Mouse (Mus musculus): ENCODE results near the gene Tsku. TPM values are rescaled to one million over a fixed set of nuclear protein-coding genes. Genes with fewer than 3 reads are reported as not detected.

Tsku gene
- polyA plus RNA-seq, 1 experiment from 2014 or later = 6.5 TPM

GRCm38 (mm10) chr7:98348043-98348442 lies 13.1 kb downstream of the Tsku start:
- WGBS = 43% methylated on average over 7 of the region's 7 CpGs
- ATAC-seq (ENCODE audit: insufficient number of reproducible peaks, insufficient read depth, low FRiP score, low read depth) = no peak
- no peaks in the 10 kb centered on the region for H3K9me3 ChIP-seq (ENCODE audit: control insufficient read depth, low read length)
- no peak overlapping the region for H3K4me2 ChIP-seq (ENCODE audit: low read length)
- H3K4me3 ChIP-seq (ENCODE audit: control insufficient read depth in 1 of 2, insufficient read depth in 1 of 2, low read depth in 1 of 2, low read length in 2 of 2) = no peak overlapping the region
- no peak overlapping the region for H3K27ac ChIP-seq (replicated peaks in 1 of 2; ENCODE audit: control insufficient read depth in 1 of 2, insufficient read depth in 1 of 2, low read depth in 2 of 2, low read length in 2 of 2)
- H3K4me1 ChIP-seq (ENCODE audit: control insufficient read depth in 2 of 2, insufficient read depth in 2 of 2, low read length in 2 of 2) = peaks cover 2 to 9% of the 10 kb centered on the region in 2 experiments; a peak in 3 of 4 replicates
- H3K9ac ChIP-seq (ENCODE audit: low read length) = no peak overlapping the region
- H3K36me3 ChIP-seq (ENCODE audit: control insufficient read depth, insufficient read depth, low read length) = peaks cover 26% of the 10 kb centered on the region
- no peaks in the 10 kb centered on the region for H3K27me3 ChIP-seq (ENCODE audit: control insufficient read depth, insufficient read depth, low read length)

DNA sequence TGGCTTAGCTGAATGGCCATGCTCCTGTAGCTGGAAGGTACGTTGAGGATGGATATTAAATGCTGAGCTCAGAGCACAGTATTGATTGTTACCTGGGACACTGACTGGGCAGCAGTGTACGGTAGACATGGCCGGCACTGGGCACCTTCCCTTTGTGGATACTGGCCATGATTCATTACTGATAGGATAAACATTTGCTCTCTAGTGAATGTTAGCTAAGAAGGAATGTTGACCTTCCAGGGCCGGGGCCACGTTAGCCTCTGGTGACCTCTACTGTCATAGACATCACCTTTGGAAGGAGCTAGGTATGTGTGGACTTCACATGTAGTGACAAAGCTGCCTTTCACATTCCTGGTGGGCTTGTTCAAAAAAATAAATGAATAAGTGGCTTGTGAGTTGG lies 13.7 kb downstream of the Tsku start:
- Histone ChIP-seq H3K27ac (replicated peaks in 1 of 2; ENCODE audit: control insufficient read depth in 1 of 2, insufficient read depth in 1 of 2, low read depth in 2 of 2, low read length in 2 of 2) (no peak overlapping the region), H3K4me2 (ENCODE audit: low read length) (no peak overlapping the region), H3K36me3 (ENCODE audit: control insufficient read depth, insufficient read depth, low read length) (peaks cover 21% of the 10 kb centered on the region), H3K9ac (ENCODE audit: low read length) (no peak overlapping the region), H3K4me3 (ENCODE audit: control insufficient read depth in 1 of 2, insufficient read depth in 1 of 2, low read depth in 1 of 2, low read length in 2 of 2) (no peak overlapping the region), H3K27me3 (ENCODE audit: control insufficient read depth, insufficient read depth, low read length) (no peaks in the 10 kb centered on the region), H3K4me1 (ENCODE audit: control insufficient read depth in 2 of 2, insufficient read depth in 2 of 2, low read length in 2 of 2) (peaks cover 2 to 9% of the 10 kb centered on the region in 2 experiments; a peak in 3 of 4 replicates), H3K9me3 (ENCODE audit: control insufficient read depth, low read length) (no peaks in the 10 kb centered on the region)
- ATAC-seq (ENCODE audit: insufficient number of reproducible peaks, insufficient read depth, low FRiP score, low read depth) = no peak
- 38% methylated on average over 5 of the region's 5 CpGs for WGBS

GRCm38 (mm10) chr7:98345036-98345435 lies 16.1 kb downstream of the Tsku start:
- Histone ChIP-seq H3K27ac (replicated peaks in 1 of 2; ENCODE audit: control insufficient read depth in 1 of 2, insufficient read depth in 1 of 2, low read depth in 2 of 2, low read length in 2 of 2) (no peak overlapping the region), H3K27me3 (ENCODE audit: control insufficient read depth, insufficient read depth, low read length) (no peaks in the 10 kb centered on the region), H3K4me3 (ENCODE audit: control insufficient read depth in 1 of 2, insufficient read depth in 1 of 2, low read depth in 1 of 2, low read length in 2 of 2) (no peak overlapping the region), H3K36me3 (ENCODE audit: control insufficient read depth, insufficient read depth, low read length) (no peaks in the 10 kb centered on the region), H3K9ac (ENCODE audit: low read length) (no peak overlapping the region), H3K4me2 (ENCODE audit: low read length) (no peak overlapping the region), H3K9me3 (ENCODE audit: control insufficient read depth, low read length) (no peaks in the 10 kb centered on the region), H3K4me1 (ENCODE audit: control insufficient read depth in 2 of 2, insufficient read depth in 2 of 2, low read length in 2 of 2) (peaks cover 5 to 9% of the 10 kb centered on the region in 2 experiments)
- ATAC-seq (ENCODE audit: insufficient number of reproducible peaks, insufficient read depth, low FRiP score, low read depth) = no peak
- 33% methylated on average over 6 of the region's 6 CpGs for WGBS

DNA sequence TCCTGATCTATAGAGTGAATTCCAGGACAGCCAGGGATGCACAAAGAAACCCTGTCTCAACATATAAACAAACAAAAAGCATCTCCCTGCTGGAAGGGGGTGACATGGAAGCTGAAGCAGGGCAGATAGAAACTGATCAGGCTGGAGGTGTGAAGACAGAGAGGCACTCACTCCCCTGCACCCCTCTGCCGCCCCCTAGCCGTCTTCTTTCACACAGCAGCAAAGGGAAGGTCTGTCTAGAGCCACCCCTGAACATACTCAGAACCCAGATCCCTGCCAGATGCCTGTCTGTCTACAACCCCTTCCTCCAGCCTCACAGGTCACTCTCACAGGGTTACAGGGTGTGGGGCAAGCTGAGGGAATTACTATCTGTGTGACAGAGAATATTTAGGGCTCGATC lies 16.8 kb downstream of the Tsku start:
- no peaks in the 10 kb centered on the region for H3K9me3 ChIP-seq (ENCODE audit: control insufficient read depth, low read length)
- no peaks in the 10 kb centered on the region for H3K27me3 ChIP-seq (ENCODE audit: control insufficient read depth, insufficient read depth, low read length)
- H3K36me3 ChIP-seq (ENCODE audit: control insufficient read depth, insufficient read depth, low read length) = no peaks in the 10 kb centered on the region
- peaks cover 5 to 9% of the 10 kb centered on the region in 2 experiments for H3K4me1 ChIP-seq (ENCODE audit: control insufficient read depth in 2 of 2, insufficient read depth in 2 of 2, low read length in 2 of 2)
- no peak overlapping the region for H3K9ac ChIP-seq (ENCODE audit: low read length)
- ATAC-seq (ENCODE audit: insufficient number of reproducible peaks, insufficient read depth, low FRiP score, low read depth) = no peak
- no peak overlapping the region for H3K27ac ChIP-seq (replicated peaks in 1 of 2; ENCODE audit: control insufficient read depth in 1 of 2, insufficient read depth in 1 of 2, low read depth in 2 of 2, low read length in 2 of 2)
- WGBS = 19% methylated on average over 3 of the region's 3 CpGs
- no peak overlapping the region for H3K4me3 ChIP-seq (ENCODE audit: control insufficient read depth in 1 of 2, insufficient read depth in 1 of 2, low read depth in 1 of 2, low read length in 2 of 2)
- H3K4me2 ChIP-seq (ENCODE audit: low read length) = no peak overlapping the region

DNA sequence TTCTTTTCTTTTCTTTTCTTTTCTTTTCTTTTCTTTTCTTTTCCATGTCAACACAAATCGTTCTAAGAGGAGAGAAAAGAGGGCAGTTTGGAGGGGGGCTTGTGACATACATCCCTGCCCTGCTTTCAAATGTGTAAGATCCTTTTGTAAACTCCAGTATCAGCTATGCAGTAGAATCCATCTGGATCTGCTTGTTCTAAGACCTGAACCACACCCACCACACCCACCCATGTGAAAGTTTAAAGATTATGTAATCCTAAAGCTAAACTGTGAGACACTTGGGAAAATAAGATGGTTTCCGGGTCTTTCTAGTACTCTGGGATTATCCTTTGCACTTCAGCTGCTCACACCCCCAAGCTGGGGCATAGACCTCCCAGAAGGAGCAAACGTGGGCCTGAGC lies 18.9 kb downstream of the Tsku start:
- H3K4me3 ChIP-seq (ENCODE audit: control insufficient read depth in 1 of 2, insufficient read depth in 1 of 2, low read depth in 1 of 2, low read length in 2 of 2) = no peak overlapping the region
- H3K36me3 ChIP-seq (ENCODE audit: control insufficient read depth, insufficient read depth, low read length) = no peaks in the 10 kb centered on the region
- H3K9me3 ChIP-seq (ENCODE audit: control insufficient read depth, low read length) = no peaks in the 10 kb centered on the region
- no peaks in the 10 kb centered on the region for H3K27me3 ChIP-seq (ENCODE audit: control insufficient read depth, insufficient read depth, low read length)
- no peak for ATAC-seq (ENCODE audit: insufficient number of reproducible peaks, insufficient read depth, low FRiP score, low read depth)
- no peak overlapping the region for H3K4me2 ChIP-seq (ENCODE audit: low read length)
- peaks cover 3 to 4% of the 10 kb centered on the region in 2 experiments; a peak in 2 of 4 replicates for H3K4me1 ChIP-seq (ENCODE audit: control insufficient read depth in 2 of 2, insufficient read depth in 2 of 2, low read length in 2 of 2)
- H3K27ac ChIP-seq (replicated peaks in 1 of 2; ENCODE audit: control insufficient read depth in 1 of 2, insufficient read depth in 1 of 2, low read depth in 2 of 2, low read length in 2 of 2) = no peak overlapping the region
- WGBS = 45% methylated on average over 2 of the region's 3 CpGs
- no peak overlapping the region for H3K9ac ChIP-seq (ENCODE audit: low read length)

DNA sequence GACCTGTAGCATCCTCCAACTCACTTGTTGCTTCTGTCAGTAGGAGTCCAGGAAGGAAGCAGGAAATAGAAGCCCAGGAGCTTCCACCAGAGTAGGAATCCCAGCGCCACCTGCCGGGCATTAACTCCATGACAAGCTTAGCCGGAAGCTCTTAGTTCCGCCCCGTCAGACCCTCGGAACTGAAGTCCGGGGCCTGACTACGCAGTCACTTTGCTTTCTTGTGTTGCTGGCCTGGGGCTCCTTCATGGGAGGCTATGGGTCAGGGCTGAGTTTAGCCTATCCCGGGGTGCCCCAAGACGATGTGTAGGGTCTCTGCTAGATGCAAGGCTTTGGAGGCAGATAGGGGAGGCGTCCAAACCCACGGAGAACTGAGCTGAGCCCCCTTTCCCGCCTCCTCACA lies 19.7 kb downstream of the Tsku start:
- Histone ChIP-seq H3K27ac (replicated peaks in 1 of 2; ENCODE audit: control insufficient read depth in 1 of 2, insufficient read depth in 1 of 2, low read depth in 2 of 2, low read length in 2 of 2) (no peak overlapping the region), H3K4me3 (ENCODE audit: control insufficient read depth in 1 of 2, insufficient read depth in 1 of 2, low read depth in 1 of 2, low read length in 2 of 2) (peak overlapping the region; percentile 37 to 48), H3K4me2 (ENCODE audit: low read length) (peak overlapping the region; percentile 75), H3K9me3 (ENCODE audit: control insufficient read depth, low read length) (no peaks in the 10 kb centered on the region), H3K4me1 (ENCODE audit: control insufficient read depth in 2 of 2, insufficient read depth in 2 of 2, low read length in 2 of 2) (peaks cover 3 to 4% of the 10 kb centered on the region in 2 experiments; a peak in 2 of 4 replicates), H3K27me3 (ENCODE audit: control insufficient read depth, insufficient read depth, low read length) (no peaks in the 10 kb centered on the region), H3K9ac (ENCODE audit: low read length) (peak overlapping the region; percentile 68), H3K36me3 (ENCODE audit: control insufficient read depth, insufficient read depth, low read length) (no peaks in the 10 kb centered on the region)
- 5% methylated on average over 13 of the region's 13 CpGs for WGBS
- peak; percentile 35; the same call in 1 of the 2 replicates for ATAC-seq (ENCODE audit: insufficient number of reproducible peaks, insufficient read depth, low FRiP score, low read depth)

- 39% methylated on average over 5 of the region's 5 CpGs for WGBS
- Histone ChIP-seq H3K27ac (replicated peaks in 1 of 2; ENCODE audit: control insufficient read depth in 1 of 2, insufficient read depth in 1 of 2, low read depth in 2 of 2, low read length in 2 of 2) (no peak overlapping the region), H3K27me3 (ENCODE audit: control insufficient read depth, insufficient read depth, low read length) (no peaks in the 10 kb centered on the region), H3K4me3 (ENCODE audit: control insufficient read depth in 1 of 2, insufficient read depth in 1 of 2, low read depth in 1 of 2, low read length in 2 of 2) (no peak overlapping the region), H3K4me1 (ENCODE audit: control insufficient read depth in 2 of 2, insufficient read depth in 2 of 2, low read length in 2 of 2) (peaks cover 3 to 4% of the 10 kb centered on the region in 2 experiments; a peak in 2 of 4 replicates), H3K36me3 (ENCODE audit: control insufficient read depth, insufficient read depth, low read length) (no peaks in the 10 kb centered on the region), H3K4me2 (ENCODE audit: low read length) (no peak overlapping the region), H3K9ac (ENCODE audit: low read length) (no peak overlapping the region), H3K9me3 (ENCODE audit: control insufficient read depth, low read length) (no peaks in the 10 kb centered on the region)
- ATAC-seq (ENCODE audit: insufficient number of reproducible peaks, insufficient read depth, low FRiP score, low read depth) = no peak
Measured at GRCm38 (mm10) chr7:98340343-98340742, 20.8 kb downstream of the Tsku start.

DNA sequence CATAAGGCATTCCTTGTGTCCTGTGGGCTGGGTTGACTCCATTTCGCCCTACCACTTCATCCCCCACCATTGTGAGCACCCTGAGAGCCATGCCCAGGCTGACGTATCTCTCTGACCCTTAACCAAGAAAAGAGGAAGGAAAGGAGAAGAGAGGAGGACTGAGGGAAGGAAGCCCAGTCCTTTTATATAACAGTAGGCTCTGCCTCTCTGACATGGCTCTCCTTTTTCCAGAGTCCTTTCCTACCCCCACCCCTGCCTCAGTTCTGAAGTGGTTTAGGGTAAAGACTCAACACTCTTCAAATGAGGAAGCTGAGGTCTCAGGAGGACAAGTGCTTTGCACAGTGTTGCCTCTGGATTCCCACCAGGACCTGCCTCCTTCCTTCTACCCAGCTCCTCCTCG lies 27.1 kb downstream of the Tsku start:
- H3K4me2 ChIP-seq (ENCODE audit: low read length) = no peak overlapping the region
- H3K36me3 ChIP-seq (ENCODE audit: control insufficient read depth, insufficient read depth, low read length) = no peaks in the 10 kb centered on the region
- H3K4me1 ChIP-seq (ENCODE audit: control insufficient read depth in 2 of 2, insufficient read depth in 2 of 2, low read length in 2 of 2) = peaks cover 21% of the 10 kb centered on the region in 2 experiments
- no peaks in the 10 kb centered on the region for H3K9me3 ChIP-seq (ENCODE audit: control insufficient read depth, low read length)
- no peak overlapping the region for H3K4me3 ChIP-seq (ENCODE audit: control insufficient read depth in 1 of 2, insufficient read depth in 1 of 2, low read depth in 1 of 2, low read length in 2 of 2)
- H3K27ac ChIP-seq (replicated peaks in 1 of 2; ENCODE audit: control insufficient read depth in 1 of 2, insufficient read depth in 1 of 2, low read depth in 2 of 2, low read length in 2 of 2) = no peak overlapping the region
- ATAC-seq (ENCODE audit: insufficient number of reproducible peaks, insufficient read depth, low FRiP score, low read depth) = no peak
- H3K27me3 ChIP-seq (ENCODE audit: control insufficient read depth, insufficient read depth, low read length) = no peaks in the 10 kb centered on the region
- no peak overlapping the region for H3K9ac ChIP-seq (ENCODE audit: low read length)
- WGBS = 52% methylated on average over 3 of the region's 3 CpGs
